Mouse (Mus musculus) olfactory bulb, adult 2 months (tissue): ENCODE measurements around the gene Ino80d.

Experiments
- CTCF ChIP-seq: fragments of 200-500 bp; IDR thresholded peaks from 2 replicates; pipeline ENCODE4 v1.5.1; 2012; ENCODE audit warnings: low read depth, mild to moderate bottlenecking, low read length, moderate library complexity; ENCODE audit not compliant: insufficient read depth
- POLR2A ChIP-seq: fragments of 200-500 bp; IDR thresholded peaks from 2 replicates; pipeline ENCODE4 v1.6.1; 2012; ENCODE audit warnings: mild to moderate bottlenecking, low read depth, low read length, moderate library complexity; ENCODE audit not compliant: insufficient read depth

DNA sequence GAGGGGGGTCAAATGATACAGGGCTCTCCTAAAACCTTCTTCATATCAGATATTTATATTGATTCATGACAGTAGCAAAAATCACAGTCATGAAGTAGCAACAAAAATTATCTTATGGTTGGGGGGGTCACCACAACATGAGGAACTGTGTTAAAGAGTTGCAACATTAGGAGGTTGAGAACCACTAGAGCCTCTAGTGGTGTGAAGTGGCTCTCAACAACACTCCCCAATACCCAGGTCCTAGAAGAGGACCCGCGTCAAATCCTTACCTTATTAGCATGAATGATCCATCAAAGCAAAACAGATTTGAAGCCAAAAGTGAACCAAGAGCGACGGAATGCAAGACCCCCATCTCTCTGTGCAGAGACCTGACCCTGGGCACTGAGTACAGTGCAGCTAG is 161.4 kb downstream of the Ino80d start:
- TF ChIP-seq CTCF (no peak), POLR2A (no peak)
